Mouse (Mus musculus): ENCODE results near the gene Cnot6.

DNA sequence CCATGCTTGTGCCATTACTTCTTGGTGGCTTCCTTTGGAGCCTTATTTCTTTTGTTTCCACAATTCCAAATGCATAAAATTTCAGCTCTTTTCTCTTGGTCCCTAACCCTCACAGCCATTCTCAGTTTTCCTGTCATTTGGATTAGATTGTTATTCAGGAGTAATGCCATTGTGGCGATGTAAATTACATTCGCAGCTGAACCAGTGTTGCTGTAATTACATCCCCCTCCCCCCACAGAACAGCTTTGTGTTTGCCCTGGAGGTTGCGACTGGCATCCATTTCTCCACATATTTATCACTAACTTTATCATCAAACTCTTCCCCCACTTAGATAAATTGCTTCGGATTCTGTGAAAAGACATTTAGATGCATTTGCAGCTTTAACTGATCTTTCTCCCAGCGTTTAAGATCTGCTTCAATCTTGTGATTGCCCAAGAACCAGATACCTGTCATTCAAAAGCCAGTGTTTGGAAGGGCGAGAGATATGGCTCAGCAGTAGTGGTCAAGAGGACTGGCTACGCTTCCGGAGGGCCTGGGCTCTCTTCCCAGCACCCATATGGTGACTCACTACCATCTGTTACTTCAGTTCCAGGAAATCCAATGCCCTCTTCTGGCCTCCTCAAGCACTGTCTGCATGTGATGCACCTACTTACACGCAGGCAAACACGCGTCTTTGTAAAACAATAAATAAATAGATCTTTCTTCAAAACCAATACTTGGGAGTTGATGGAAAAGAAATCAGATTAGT, 26.3 kb upstream of the Cnot6 start:
- TF ChIP-seq CTCF (IDR thresholded peaks at IDR 0.05; ENCODE audit: insufficient read depth, low read length) (no peak), POLR2A (IDR thresholded peaks at IDR 0.05; ENCODE audit: borderline replicate concordance, extremely low read depth, low read depth, low read length) (no peak)

Data from lung, adult 2 months (tissue).